Mouse (Mus musculus): ENCODE measurements around the gene Smoc2.

DNA sequence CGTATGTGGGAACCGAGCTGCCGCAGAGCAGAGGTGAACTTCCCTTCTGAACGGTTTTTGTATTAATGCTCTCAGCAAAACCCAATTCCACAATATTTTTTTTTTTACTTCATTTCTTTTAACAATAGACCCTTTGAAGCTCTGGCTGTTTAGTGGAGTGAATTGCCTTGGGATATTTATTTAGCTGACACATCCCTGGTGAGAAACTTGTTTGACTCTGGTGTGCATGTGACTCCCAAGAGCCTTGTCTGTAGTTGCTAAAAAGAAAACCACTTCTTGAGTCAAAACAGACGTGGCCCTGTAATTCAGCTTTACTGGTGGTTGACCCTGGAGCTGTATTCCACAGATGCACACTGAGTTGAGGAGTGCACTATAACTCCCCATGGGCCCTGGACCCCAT, 135.2 kb downstream of the Smoc2 start:
- TF ChIP-seq CTCF (IDR thresholded peaks at IDR 0.05; ENCODE audit: borderline replicate concordance, extremely low read depth, insufficient read depth, insufficient read length) (no peak), POLR2A (IDR thresholded peaks at IDR 0.05; ENCODE audit: borderline replicate concordance, extremely low read depth, insufficient read depth, insufficient read length, poor library complexity, severe bottlenecking) (no peak)
